Mouse (Mus musculus): ENCODE measurements at regions not wholly inside any gene's neighbourhood (a gene's known extent, or its start where the extent isn't known, plus 50 kb on each side); places are given as distances from the start of the nearest gene placed in this dataset.

DNA sequence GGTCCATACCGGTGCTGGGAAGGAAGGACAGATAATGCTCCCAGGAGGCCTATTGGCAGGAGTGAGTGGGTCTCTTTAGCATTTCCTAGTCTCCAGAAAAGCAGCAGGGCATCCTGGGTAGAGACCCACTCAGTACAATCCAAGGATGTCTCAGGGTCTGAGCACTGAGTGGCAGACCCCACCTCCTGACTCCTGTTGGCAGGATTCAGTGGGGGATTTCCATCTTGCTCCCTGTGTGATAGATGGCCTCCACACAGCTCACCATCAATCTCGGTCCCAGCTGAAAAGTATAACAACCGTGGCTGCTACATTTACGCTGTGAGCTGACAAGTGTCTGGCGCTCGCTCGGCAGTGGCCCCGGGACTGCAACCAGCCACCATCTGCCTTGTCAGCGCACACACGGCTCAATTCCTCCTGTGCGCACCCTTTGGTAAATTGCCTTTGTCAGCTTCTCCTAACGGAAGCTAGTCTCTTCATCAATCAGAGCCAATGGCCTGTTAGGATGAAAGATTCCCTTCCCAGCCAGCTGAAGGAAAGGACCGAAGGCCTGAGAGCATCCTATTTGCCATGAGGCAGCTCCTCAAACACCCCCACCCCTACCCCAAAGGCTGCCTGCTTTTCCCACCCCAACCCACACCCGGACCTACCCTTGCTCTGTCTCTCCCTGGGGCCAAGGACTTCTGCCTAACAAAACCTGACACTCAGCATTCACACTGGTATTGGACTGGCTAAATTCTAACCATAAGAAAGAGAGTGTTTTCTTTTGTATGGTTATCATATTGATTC is 131.4 kb downstream of the Pja2 start:
- Histone ChIP-seq H3K4me2 (replicated peaks) (no peak overlapping the region), H3K36me3 (no peaks in the 10 kb centered on the region), H3K9ac (no peak overlapping the region), H3K27me3 (no peaks in the 10 kb centered on the region), H3K27ac (replicated peaks) (no peak overlapping the region), H3K4me1 (peaks cover 6% of the 10 kb centered on the region), H3K9me3 (replicated peaks) (no peaks in the 10 kb centered on the region), H3K4me3 (replicated peaks) (no peak overlapping the region)
- ATAC-seq (ENCODE audit: insufficient number of reproducible peaks, low FRiP score, low TSS enrichment, low read depth) = no peak
- WGBS = 83% methylated on average over 14 of the region's 14 CpGs

DNA sequence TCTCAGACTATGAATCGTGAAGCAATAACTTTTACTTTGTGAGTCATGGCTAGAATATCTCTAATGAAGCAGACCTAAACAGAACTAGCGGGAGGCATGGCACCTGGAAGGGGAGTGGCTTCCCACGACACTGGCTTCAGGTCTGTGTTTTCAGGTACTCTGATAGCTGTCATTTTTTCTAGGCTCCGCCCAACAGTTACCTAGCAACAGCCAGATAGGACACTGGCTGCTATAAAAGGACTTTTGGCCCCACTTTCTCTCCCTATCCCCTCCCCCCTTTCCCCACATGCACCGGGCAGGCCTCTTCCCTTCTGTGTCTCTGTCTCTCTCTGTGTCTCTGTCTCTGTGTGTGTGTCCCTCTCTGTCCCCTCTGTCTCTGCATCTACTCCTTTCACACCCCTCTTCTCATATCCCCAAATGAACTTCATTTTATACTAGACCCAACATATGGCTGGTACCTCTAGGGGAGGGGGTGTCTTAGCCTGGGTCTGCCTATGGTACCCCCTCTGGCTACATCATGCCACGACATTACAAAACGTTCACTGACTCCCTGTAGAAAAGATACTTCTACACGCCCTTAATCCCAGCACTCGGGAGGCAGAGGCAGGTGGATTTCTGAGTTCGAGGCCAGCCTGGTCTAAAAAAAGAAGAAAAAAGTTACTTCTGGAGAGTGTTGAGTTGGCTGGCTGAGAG is 132.3 kb downstream of the Pja2 start:
- 86% methylated on average over 10 of the region's 10 CpGs for WGBS
- H3K9me3 ChIP-seq (replicated peaks) = no peaks in the 10 kb centered on the region

DNA sequence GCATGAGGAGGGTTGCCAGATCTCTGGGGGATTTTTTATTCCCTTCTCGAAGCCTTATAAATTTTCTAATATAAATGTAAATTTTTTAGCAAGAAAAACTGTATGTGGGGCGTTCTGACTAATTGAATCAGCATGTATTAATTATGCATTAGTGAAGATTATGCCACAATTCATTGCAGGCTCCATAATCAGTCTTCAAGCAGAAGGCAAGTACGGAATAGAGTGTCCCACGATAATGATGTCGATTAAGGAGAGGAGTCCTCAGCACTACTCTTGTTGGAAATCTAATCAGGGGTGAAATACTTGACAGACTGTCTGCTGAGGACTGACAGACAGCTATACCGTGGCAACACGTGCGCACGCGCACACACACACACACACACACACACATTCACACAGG is 135.3 kb downstream of the Pja2 start:
- no peak overlapping the region for H3K9ac ChIP-seq
- WGBS = 84% methylated on average over 10 of the region's 10 CpGs
- ATAC-seq (ENCODE audit: insufficient number of reproducible peaks, low FRiP score, low TSS enrichment, low read depth) = no peak
- H3K4me3 ChIP-seq (replicated peaks) = no peak overlapping the region
- no peaks in the 10 kb centered on the region for H3K4me1 ChIP-seq
- H3K9me3 ChIP-seq (replicated peaks) = no peaks in the 10 kb centered on the region
- no peak overlapping the region for H3K27ac ChIP-seq (replicated peaks)
- H3K36me3 ChIP-seq = no peaks in the 10 kb centered on the region
- H3K4me2 ChIP-seq (replicated peaks) = no peak overlapping the region
- no peaks in the 10 kb centered on the region for H3K27me3 ChIP-seq

More for the DNA sequence above, 132.3 kb downstream of the Pja2 start:
- no peak overlapping the region for H3K27ac ChIP-seq (replicated peaks)
- H3K9ac ChIP-seq = no peak overlapping the region
- H3K36me3 ChIP-seq = no peaks in the 10 kb centered on the region
- H3K4me3 ChIP-seq (replicated peaks) = no peak overlapping the region
- H3K27me3 ChIP-seq = no peaks in the 10 kb centered on the region
- no peaks in the 10 kb centered on the region for H3K4me1 ChIP-seq
- ATAC-seq (ENCODE audit: insufficient number of reproducible peaks, low FRiP score, low TSS enrichment, low read depth) = no peak
- H3K4me2 ChIP-seq (replicated peaks) = no peak overlapping the region

DNA sequence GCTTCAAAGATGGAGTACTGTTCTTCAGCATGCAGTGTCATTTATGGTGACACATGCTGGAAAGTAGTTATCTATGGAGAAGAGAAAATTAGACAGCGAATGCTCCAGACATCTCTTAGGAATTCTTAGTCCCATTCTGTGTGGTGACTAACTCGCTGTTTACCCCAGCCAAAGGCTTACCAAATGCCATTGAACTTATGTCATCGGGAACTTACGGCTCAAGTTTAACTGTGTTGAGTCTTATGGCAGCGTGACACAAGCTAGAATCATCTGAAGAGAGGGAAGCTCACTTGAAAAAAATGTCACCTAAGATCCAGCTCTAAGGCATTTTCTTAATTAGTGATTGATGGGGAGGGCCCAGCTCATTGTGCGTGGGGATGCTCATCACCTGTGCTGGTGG is 138.7 kb downstream of the Pja2 start:
- no peaks in the 10 kb centered on the region for H3K9me3 ChIP-seq (replicated peaks)
- H3K27me3 ChIP-seq = no peaks in the 10 kb centered on the region
- no peak overlapping the region for H3K4me3 ChIP-seq (replicated peaks)
- H3K27ac ChIP-seq (replicated peaks) = no peak overlapping the region
- no peak overlapping the region for H3K9ac ChIP-seq
- H3K36me3 ChIP-seq = no peaks in the 10 kb centered on the region
- H3K4me2 ChIP-seq (replicated peaks) = no peak overlapping the region
- H3K4me1 ChIP-seq = no peaks in the 10 kb centered on the region
- no peak for ATAC-seq (ENCODE audit: insufficient number of reproducible peaks, low FRiP score, low TSS enrichment, low read depth)
- 84% methylated on average over 6 of the region's 6 CpGs for WGBS

Measured in embryonic facial prominence, embryonic 15.5 days (tissue).